Mouse (Mus musculus) erythroblast, embryonic 14.5 days (primary cell): Measurements from ENCODE around the gene Phactr3.

Experiments
- GATA1 ChIP-seq: IDR thresholded peaks from 2 replicates; pipeline ENCODE4 v1.6.1; 2012; ENCODE audit warnings: low read length, inconsistent platforms, mixed read lengths
- TAL1 ChIP-seq: IDR thresholded peaks from 3 replicates; pipeline ENCODE4 v1.6.1; 2012; ENCODE audit warnings: low read length, inconsistent platforms, mixed read lengths

GRCm38 (mm10) chr2:178229231-178229630, 110.5 kb downstream of the Phactr3 start:
- TF ChIP-seq TAL1: no peak
- TF ChIP-seq GATA1: no peak
